Mouse (Mus musculus) left cerebral cortex, postnatal 25 days (tissue): ENCODE data around the gene AF067061. TPM values are rescaled to one million over a fixed set of nuclear protein-coding genes. Genes with fewer than 3 reads are reported as not detected.
"Not testable (repeated sequence)": the region's sequence is repeated elsewhere in the genome, so short reads cannot be mapped to it uniquely, and the experiment has no call there.

Experiments
- DNase-seq, 2 experiments: peaks; one replicate each; pipeline ENCODE4 v3.0.0; 2022; ENCODE audit warnings: low spot score in 2 of 2, mixed read lengths in 1 of 2
- intact Hi-C: fragments of 180-260 bp; cut with DNase I; formaldehyde crosslinking; loops from one replicate; pipeline ENCODE4 v1.15.1; 2025
- total RNA-seq, 2 experiments: library from RNA; stranded (reverse); gene quantifications; 2 replicates each; pipeline ENCODE4 v1.2.3; 2021

AF067061 gene
- total RNA-seq, result not detected

DNA sequence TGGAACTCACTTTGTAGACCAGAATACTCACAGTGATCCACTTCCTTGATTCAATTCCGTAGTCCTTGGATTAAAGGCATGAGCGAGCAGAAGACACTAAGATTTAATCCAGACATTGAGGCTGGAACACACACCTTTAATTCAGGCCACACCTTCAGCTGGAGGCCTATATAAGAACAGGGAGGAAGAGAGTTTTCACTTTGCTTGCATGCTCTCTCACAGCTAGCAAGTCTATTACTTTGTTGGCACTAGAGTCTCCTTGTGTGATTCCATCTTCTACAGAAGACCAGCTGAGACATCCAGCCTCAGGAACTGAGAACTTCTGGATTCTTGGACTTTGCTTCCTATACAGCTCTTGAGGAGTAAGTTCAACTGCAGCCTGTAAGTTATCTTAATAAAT, at the start of gene AF067061:
Gene AF067061, plus strand, starts transcription at position 245 of the 400 bp plus-strand sequence.
- DNase-seq, intact Hi-C loops: not testable (repeated sequence)

DNA sequence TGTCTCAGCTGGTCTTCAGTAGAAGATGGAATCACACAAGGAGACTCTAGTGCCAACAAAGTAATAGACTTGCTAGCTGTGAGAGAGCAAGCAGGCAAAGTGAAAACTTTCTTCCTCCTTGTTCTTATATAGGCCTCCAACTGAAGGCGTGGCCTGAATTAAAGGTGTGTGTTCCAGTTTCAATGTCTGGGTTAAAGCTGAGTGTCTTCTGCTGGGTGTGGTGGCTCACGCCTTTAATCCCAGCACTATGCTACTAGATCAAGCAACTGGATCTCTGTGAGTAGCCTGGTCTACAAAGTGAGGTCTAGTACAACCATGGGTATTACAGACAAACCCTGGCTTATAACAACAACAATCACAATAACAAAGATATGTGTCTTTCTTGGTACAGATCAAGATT, 47.1 kb upstream of the AF067061 start, which contains the start of gene Gm21762:
Gene Gm21762, minus strand, starts transcription at position 101 of the 400 bp plus-strand sequence.
- DNase-seq, intact Hi-C loops: not testable (repeated sequence)

DNA sequence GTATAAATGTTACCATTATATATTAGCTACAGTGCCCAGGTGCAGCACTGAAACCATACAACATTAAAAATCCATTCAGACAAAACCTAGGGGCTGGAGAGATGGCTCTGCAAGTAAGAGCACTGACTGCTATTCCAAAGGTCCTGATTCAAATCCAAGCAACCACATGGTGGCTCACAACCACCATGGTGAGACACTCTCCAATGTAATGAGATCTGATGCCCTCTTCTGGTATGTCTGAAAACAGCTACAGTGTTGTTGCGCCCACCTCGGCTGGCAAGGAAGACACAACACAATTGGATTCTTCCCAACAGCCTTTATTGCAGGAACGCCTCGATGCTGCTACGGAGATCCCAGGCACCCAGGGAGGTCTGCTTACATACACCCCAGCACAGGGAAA, 42.0 kb upstream of the AF067061 start:
- intact Hi-C loops, DNase-seq: not testable (repeated sequence)

DNA sequence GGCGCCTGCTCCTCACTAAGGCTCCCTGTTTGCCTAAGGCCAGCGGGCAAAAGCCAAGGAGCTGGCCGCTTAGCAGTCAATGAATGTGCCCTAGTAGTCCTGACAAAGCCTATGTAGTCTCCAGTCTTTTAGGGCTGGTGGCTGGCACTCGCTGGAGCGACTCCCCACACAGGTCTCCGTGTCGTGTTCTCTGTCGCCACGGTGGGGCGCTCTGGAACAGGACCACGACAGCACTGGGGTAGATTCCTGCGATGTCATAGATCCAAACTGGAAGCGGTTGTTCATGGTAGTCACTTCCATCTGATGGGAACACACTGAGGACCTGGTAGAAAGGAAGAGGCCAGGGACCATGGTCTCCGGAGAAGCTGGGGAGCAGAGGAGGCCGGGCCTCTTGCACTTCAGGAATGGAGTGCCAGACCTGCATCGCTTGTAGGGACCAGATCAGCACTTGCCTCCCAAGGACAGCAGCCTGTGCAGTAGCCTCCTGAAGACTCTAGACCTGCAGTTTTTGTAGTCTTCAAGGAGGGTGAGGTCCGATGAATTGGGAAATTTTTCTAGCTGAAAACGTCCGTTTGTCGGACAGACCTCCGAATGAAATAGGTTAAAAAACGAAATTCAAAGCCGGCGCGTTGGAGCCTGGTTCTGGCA, 39.8 kb upstream of the AF067061 start:
- intact Hi-C loops, DNase-seq: not testable (repeated sequence)

DNA sequence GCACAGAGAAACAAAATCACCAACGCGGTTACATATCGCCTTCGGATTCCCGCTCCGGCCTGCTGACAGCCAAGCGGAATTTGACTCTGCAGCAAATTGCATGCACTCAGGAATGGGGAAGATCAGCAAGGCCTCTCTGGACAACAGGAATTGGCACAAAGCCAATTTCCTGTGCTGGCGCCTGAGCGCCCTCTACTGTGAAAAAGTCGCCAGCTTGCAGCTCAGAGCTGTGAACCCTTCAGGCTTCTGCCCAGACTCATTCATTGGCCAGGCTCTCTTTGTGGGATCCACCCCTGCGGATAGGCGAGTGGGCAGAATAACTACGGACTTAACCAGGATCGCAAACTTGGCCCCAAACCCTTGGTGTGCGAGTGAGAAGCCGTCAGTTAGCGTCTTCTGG, 31.1 kb upstream of the AF067061 start:
- intact Hi-C loops, DNase-seq: not testable (repeated sequence)

DNA sequence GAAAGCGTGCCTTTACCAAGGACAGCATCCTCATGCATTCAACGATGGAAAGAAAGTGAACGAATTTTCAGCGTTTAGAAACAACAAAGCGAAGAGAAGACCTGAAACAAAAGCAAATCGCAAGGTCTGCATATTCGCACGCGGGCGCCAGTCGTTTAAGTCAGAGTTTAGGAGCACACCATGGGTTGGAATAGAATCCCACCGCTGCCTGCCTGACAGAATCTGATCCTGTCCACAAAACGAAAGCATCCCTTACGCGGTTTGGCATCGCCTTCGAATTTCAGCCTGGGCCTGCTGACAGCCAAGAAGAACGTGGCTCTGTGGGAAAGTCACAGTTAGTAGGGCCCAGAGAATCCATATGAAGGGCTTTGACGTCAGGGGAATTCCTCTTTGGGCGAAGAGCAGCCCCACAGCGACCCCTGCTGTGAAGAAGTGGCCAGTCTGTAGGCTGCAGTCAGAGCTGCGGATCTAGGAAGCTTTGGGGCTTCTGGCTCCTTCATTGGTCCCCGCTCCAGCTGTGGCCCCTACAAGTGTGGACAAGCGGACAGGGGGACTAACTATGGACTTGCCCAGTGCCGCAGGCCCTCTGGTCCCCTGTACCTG, 30.4 kb upstream of the AF067061 start:
- intact Hi-C loops, DNase-seq: not testable (repeated sequence)

DNA sequence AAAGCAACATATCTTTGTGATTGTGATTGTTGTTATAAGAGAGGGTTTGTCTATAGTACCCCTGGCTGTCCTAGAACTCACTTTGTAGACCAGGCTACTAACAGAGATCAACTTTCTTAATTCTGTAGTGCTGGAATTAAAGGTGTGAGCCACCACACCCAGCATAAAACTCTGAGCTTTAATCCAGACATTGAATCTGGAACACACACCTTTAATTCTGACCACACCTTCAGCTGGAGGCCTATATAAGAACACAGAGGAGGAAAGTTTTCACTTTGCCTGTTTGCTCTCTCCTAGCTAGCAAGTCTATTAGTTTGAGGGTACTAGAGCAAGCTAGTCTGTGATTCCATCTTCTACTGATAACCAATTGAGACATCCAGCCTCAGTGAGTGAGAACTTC, 24.1 kb upstream of the AF067061 start, which contains the start of gene Gm21731:
Gene Gm21731, plus strand, starts transcription at position 301 of the 400 bp plus-strand sequence.
- intact Hi-C loops, DNase-seq: not testable (repeated sequence)

DNA sequence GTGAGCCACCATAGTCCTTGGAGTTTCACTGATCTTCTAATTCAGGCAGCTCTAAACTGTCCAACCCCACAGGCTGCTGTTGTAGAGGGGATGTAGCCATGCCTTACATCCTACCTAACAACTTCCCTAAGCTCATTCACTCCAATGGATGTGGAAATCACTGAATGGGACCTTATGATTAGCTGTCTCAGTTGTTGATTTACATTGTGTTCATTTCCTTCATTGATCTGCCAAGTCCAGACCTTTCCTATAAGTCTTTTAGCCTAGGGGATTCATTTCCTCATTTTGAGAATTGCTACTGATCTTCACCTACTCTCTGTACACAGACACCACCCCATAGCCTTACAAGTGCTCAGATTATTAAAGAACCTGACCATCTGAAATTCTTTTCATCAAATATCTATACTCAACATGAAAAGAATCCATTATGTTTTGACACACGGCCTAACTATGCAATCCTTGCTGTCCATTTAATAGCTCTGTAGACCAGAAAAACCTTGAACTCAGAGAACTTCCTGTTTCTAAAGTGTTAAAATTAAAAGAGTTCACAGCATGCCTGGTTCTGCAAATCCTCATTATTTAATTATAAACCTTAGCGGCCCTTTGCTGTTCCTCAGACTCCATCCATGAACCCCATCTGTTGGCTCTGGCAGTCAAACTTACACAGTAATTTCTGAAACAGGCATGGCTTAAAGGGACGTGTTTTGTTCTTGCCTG, 11.5 kb upstream of the AF067061 start:
- intact Hi-C loops, DNase-seq: not testable (repeated sequence)

DNA sequence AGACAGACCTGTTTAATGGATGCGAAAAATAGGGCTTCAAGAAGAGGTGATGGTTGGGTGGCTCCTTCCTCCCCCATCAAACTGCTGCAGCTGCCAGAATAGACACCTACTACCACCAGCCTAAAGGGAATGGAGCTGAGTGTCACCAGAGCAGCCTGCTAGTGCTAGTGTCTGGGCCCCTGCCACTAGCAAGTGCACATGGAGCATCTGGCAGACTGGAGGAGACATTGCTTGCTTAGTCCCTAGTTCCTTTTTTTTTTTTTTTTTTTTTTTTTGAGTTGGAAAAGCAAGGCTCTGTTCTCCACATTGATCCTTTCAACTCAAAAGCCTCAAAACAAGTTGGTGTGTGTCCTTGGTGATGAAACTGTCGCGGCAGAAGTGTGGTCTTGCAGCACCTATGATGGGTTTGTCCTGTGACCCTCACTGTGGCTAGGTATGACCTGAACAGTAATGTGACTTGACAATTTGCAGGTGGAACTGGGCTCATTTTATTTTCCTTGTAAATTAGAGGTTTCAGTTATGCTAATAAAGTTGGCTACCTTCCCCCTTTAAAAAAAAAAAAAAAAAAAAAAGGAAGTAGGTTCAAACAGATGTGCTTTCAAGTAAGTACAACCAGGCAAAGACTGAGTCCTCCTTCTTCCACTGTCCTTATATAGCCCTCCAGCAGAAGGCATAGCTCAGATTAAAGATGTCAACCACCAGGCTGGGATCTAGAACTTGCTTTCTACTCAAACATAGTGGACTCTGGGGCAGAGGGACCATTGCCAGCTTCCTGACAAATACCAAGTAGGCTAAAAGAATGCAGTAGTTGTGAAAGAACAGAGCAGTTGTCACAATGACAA, 3.9 kb upstream of the AF067061 start:
- intact Hi-C loops, DNase-seq: not testable (repeated sequence)

DNA sequence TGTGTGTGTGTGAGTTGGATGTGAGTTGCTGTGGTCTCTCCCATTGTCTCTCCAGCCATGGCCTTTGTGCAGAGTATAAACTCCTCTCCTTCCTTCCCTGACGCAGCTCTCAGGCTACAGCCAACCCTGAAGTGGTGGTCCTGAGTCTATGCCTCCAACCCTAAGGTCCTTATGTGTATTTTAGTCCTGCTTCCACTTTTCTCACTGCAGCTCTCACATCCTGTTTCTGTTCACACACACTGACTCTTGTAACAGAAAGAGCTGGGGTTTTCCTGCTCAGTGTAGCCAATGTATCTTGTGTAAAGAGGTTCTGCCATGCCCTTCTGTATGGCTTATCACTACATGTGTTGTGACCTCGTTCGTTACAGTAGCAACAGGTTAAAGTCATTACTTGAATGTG, 3.2 kb upstream of the AF067061 start:
- intact Hi-C loops, DNase-seq: not testable (repeated sequence)

DNA sequence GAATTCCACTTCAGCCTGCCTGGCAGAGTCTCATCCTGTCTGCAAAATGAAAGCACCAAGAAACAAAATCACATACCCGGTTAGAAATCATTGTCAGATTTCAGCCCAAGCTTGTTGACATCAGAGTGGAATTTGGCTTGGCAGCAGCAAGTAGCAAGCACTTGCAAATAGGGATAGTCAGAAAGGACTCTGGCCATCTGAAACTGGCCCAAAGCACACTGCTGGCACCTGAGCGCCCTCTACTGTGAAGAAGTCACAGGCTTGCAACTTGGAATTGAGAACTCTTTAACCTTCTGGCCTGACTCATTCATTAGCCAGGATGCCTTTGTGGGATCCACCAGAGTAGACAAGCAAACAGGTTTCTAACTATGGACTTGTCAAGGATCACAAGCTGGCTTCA, 14.9 kb downstream of the AF067061 start:
- DNase-seq, intact Hi-C loops: not testable (repeated sequence)

DNA sequence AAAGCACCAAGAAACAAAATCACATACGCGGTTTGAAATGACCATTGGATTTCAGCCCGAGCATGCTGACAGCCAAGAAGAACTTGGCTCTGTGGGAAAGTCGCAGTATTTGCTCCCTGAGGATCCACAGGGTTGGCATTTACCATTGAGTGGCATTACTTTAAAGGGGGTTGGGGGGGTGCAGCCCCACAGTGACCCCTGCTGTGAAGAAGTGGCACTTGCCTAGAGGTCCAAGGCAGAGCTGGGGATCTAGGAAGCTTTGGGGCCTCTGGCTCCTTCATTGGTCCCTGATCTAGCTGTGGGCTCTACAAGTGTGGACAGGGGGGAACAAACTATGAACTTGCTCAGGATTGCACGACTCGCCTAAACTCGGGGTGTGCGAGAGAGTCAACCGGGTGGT, 15.9 kb downstream of the AF067061 start:
- no peak for DNase-seq
- intact Hi-C loops, result no loop called here

DNA sequence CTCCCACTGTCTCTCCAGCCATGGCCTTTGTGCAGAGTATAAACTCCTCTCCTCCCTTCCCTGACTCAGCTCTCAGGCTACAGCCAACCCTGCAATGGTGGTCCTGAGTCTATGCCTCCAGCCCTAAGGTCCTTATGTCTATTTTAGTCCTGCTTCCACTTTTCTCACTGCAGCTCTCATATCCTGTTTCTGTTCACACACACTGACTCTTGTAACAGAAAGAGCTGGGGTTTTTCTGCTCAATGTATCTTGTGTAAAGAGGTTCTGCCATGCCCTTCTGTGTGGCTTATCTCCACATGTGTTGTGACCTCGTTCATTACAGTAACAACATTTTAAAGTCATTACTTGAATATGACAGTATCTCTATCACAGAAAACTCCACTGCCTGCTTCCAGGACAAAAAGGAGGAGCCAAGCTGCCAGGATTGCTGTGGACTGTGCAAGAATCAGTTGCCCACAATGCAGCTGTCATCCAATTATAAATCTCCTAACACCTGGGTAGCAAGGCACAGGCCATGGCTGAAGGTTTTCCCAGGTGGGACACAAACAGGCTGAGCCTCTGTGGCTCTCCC, 36.5 kb downstream of the AF067061 start:
- intact Hi-C loops, result no loop called here
- DNase-seq, result no peak

DNA sequence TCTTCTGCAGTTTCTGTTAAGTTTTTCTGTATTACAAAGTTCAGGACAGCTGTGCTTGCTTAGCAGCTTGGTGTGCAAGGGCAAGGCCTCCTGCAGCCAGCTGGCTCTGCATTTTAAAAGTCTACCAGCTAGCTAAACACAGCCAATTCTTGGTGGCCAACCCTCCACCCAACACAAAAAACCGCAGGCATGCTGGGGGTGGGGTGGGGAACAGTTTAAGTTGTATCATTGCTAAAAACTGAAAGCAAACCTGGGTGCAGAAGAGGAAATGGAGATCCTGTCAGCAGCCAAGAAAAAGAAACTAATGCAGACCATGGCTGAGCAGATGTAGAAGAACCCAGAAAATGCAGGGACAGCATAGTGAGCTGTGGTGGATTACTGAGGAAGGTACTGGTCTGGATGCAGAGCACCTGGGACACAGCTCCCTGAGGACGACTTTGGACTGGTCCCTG, 37.1 kb downstream of the AF067061 start, which contains the start of gene BC147527:
Gene BC147527, plus strand, starts transcription at position 402 of the 452 bp plus-strand sequence.
- DNase-seq, result no peak
- intact Hi-C loops, result no loop called here

DNA sequence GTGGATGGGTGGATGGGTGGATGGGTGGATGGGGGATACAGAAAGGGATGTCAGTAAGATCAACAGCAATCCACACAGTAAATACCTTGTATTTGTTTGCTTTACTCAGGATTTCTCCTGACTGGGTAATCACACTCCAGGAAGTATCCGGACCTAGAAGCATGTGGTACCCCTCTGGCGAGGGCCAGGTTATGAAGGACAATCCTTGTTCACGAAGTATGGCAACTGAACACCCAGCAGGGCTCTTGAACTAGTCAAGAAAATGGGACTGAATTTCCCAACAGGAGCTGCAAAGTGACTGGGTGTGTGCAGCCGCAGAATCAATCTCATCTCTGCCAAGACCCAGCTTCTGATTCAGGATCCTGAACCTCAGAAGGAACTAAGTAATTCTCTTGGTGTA, 37.9 kb downstream of the AF067061 start:
- intact Hi-C loops, result no loop called here

DNA sequence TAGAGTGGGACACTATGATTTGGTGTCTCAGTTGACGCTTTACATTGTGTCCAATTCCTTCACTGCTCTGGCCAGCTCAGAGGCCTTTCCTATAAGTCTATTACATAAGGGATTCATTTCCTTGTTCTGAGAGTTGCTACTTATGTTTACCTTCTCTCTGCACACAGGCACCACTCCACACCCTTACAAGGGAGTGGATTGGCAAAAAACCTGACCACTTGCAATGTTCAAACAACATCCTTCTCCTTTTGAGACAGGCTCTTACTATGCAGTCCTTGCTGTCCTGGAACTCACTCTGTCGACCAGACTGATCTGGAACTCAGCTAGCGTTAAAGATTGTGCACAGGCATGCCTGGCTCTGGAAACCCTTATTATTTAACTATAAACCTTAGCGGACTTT, 47.8 kb downstream of the AF067061 start:
- no peak for DNase-seq
- intact Hi-C loops, result no loop called here

More for the DNA sequence above, 37.9 kb downstream of the AF067061 start:
- DNase-seq, result no peak

DNA sequence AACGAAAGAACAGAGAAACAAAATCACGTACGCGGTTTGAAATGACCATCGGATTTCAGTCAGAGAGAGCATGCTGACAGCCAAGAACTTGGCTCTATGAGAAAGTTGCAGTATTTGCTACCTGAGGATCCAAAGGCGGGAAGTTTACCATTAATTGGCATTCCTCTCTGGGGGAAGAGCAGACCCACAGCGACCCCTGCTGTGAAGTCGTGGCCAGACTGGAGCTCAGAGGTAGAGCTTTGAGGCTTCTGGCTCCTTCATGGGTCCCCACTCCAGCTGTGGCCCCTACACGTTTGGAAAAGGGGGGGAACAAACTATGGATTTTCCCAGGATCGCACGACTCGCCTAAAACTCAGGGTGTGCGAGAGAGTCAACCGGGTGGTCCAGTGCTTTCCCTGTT, 50.7 kb downstream of the AF067061 start:
- no peak for DNase-seq
- intact Hi-C loops, result no loop called here
